Mouse (Mus musculus): ENCODE measurements around the gene Gm5800. TPM values are rescaled to one million over a fixed set of nuclear protein-coding genes. Genes with fewer than 3 reads are reported as not detected.

Gm5800 gene
- total RNA-seq (2014; rRNA removed) = not detected in 2 replicates
- not detected in 2 replicates for polyA plus RNA-seq (2012; rRNA removed)

DNA sequence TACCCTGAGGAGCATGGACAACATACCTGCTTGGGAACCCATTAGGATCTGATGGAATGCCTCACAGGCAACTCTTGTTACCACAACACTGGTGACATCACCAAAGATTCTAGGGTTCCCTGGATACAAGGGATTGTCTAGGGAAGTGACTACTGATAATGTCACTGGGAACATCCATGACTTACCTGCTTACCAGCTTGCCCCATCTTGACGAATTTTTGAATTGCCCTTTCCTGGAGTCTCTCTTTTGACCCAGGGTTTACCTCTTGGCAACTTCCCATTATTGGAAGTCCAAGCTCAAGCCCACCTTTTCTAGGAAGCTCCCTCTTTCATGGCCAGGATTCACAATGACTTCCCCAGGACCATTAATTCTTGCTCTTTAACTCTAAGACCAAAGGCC lies at the start of gene Gm5800:
Gene Gm5800 (minus strand): TSS at position 101 of the 400 bp plus-strand sequence.
- TF ChIP-seq CTCF (IDR thresholded peaks at IDR 0.05; ENCODE audit: low read depth, low read length) (no peak), POLR2A (IDR thresholded peaks at IDR 0.05; ENCODE audit: extremely low read depth, insufficient read depth, low read length) (no peak)
- Histone ChIP-seq H3K27me3 (ENCODE audit: control insufficient read depth, insufficient read depth, low read length) (no peaks in the 10 kb centered on the region), H3K9ac (ENCODE audit: low read depth, low read length) (no peak within 1 kb of the TSS), H3K4me1 (ENCODE audit: control insufficient read depth, insufficient read depth, low read length) (no peaks in the 10 kb centered on the region), H3K36me3 (ENCODE audit: control insufficient read depth, insufficient read depth, low read length) (no peaks in the 10 kb centered on the region), H3K79me2 (ENCODE audit: control insufficient read depth, insufficient read depth, low read length) (no peaks in the 10 kb centered on the region), H3K4me3 (ENCODE audit: insufficient read depth, low read depth, low read length) (no peak within 1 kb of the TSS), H3K27ac (replicated peaks; ENCODE audit: insufficient read depth, low read depth, low read length) (no peak within 1 kb of the TSS)
- no peak for DNase-seq (ENCODE audit: extremely low read depth, low read depth, low spot score)
- 16% methylated on average over 1 of the region's 1 CpGs for WGBS

DNA sequence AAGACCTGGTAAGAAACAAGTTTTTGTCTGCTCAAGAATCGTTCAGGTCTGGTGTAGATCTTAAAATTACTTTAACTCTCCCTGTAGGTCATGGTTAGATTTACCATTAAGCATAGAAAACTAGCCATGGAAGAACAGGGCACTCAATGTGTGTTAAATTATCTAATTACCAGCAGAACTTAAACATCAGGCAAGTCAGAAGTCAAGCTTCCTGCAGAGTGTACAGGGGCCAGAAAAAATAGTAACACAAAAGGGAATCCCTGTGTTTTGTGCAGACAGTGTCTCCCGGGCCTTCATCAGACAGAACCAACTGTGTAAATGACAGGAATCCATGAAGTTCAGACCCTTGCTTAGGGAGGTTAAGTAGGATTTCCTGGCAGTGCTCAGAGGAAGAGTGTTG lies 39.0 kb upstream of the Gm5800 start:
- 73% methylated on average over 2 of the region's 2 CpGs for WGBS
- Histone ChIP-seq H3K27ac (replicated peaks; ENCODE audit: insufficient read depth, low read depth, low read length) (no peak overlapping the region), H3K4me3 (ENCODE audit: insufficient read depth, low read depth, low read length) (no peak overlapping the region), H3K27me3 (ENCODE audit: control insufficient read depth, insufficient read depth, low read length) (no peaks in the 10 kb centered on the region), H3K36me3 (ENCODE audit: control insufficient read depth, insufficient read depth, low read length) (no peaks in the 10 kb centered on the region), H3K4me1 (ENCODE audit: control insufficient read depth, insufficient read depth, low read length) (no peaks in the 10 kb centered on the region), H3K9ac (ENCODE audit: low read depth, low read length) (no peak overlapping the region), H3K79me2 (ENCODE audit: control insufficient read depth, insufficient read depth, low read length) (no peaks in the 10 kb centered on the region)
- TF ChIP-seq CTCF (IDR thresholded peaks at IDR 0.05; ENCODE audit: low read depth, low read length) (no peak), POLR2A (IDR thresholded peaks at IDR 0.05; ENCODE audit: extremely low read depth, insufficient read depth, low read length) (no peak)
- DNase-seq (ENCODE audit: extremely low read depth, low read depth, low spot score) = no peak

DNA sequence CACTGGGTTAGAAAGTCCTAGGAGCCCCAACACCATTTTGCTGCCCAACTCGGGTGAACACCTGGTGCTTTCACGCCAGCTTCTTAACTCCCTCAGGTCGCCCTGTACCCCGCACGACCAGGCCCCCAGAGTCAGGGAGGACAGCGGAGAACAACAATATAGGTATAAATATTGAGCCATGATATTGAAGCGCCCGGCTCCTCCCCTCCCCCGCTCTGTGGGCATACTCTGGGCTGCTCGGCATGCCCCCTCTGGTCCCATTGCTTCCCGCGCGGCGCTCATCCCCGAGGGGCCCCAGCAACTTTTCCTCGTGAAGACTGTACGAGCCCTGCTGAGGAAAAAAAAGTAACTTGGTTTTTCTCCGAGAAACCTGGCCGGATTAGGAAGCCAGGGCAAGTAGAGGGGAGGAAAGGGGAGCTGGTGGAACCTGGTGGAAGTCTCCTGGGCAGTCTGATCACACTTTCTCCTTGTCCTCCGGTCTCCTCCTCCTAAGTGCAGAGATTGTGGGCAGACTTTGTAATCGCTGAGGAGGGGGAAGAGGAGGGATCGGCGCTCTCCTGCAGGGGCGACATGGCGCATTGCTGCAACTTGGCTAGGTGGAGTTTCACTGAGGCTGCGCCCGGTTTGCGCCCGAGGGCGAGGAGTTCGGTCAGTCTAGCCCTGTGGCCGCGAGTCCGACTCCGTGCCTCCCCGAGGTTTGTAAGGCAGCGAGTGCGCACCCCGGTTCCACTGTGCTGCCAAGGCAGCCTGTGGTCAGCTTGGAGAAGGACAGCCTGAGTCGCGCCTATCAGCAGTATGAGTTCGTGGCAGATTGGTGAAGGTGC lies 23.6 kb upstream of the Gm5800 start:
- no peak overlapping the region for H3K27ac ChIP-seq (replicated peaks; ENCODE audit: insufficient read depth, low read depth, low read length)
- TF ChIP-seq CTCF (IDR thresholded peaks at IDR 0.05; ENCODE audit: low read depth, low read length) (no peak), POLR2A (IDR thresholded peaks at IDR 0.05; ENCODE audit: extremely low read depth, insufficient read depth, low read length) (no peak)
- no peak overlapping the region for H3K4me3 ChIP-seq (ENCODE audit: insufficient read depth, low read depth, low read length)
- no peaks in the 10 kb centered on the region for H3K4me1 ChIP-seq (ENCODE audit: control insufficient read depth, insufficient read depth, low read length)
- peaks cover 19% of the 10 kb centered on the region; the same call in 1 of the 2 replicates for H3K27me3 ChIP-seq (ENCODE audit: control insufficient read depth, insufficient read depth, low read length)
- H3K79me2 ChIP-seq (ENCODE audit: control insufficient read depth, insufficient read depth, low read length) = no peaks in the 10 kb centered on the region
- WGBS = 2% methylated on average over 42 of the region's 42 CpGs
- no peak for DNase-seq (ENCODE audit: extremely low read depth, low read depth, low spot score)
- no peak overlapping the region for H3K9ac ChIP-seq (ENCODE audit: low read depth, low read length)
- H3K36me3 ChIP-seq (ENCODE audit: control insufficient read depth, insufficient read depth, low read length) = no peaks in the 10 kb centered on the region

DNA sequence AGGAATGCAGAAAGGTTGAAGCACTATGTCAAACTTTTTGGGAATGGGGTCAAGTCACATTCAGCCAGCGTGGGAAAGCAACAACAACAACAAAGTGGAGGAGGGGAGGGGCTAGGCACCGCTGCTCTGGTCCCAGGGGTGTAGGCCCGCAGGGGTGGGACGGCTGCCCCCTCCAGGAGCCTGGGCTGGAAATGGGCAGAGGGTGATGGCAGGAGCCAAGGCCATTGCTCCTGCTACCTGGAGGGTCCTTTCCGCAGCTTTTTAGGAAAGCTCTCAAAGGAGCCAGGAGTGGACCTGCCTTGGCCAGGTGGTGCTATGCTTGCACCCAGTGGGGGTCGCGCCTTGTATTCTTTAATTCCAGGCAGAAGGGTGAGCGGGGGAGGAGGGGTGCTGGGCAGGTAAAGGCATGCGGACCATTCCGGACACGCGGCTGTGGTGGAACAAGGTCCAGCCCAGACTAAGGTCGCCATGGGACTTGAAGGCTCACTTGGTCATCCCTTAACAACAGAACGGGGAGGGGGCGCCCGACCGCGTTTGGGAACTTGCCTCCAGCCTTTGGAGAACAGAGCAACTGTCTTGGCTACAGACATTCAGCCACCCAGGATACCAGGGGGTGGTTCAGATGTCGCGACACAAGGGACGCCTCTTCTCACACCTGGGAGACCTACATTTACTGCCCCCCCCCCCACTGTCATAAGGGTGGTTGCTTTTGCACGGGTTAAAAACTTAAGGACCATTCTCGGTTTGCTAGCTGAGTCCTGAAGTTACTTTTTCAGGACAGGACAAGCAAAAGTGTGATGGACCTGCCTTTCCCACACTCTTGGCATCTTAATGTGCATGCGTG lies 22.4 kb upstream of the Gm5800 start:
- DNase-seq (ENCODE audit: extremely low read depth, low read depth, low spot score) = no peak
- no peak overlapping the region for H3K27ac ChIP-seq (replicated peaks; ENCODE audit: insufficient read depth, low read depth, low read length)
- H3K27me3 ChIP-seq (ENCODE audit: control insufficient read depth, insufficient read depth, low read length) = peaks cover 19% of the 10 kb centered on the region; the same call in 1 of the 2 replicates
- H3K4me1 ChIP-seq (ENCODE audit: control insufficient read depth, insufficient read depth, low read length) = no peaks in the 10 kb centered on the region
- no peak overlapping the region for H3K4me3 ChIP-seq (ENCODE audit: insufficient read depth, low read depth, low read length)
- WGBS = 3% methylated on average over 24 of the region's 24 CpGs
- no peak for TF ChIP-seq CTCF (IDR thresholded peaks at IDR 0.05; ENCODE audit: low read depth, low read length)
- TF ChIP-seq POLR2A (IDR thresholded peaks at IDR 0.05; ENCODE audit: extremely low read depth, insufficient read depth, low read length) = no peak
- no peaks in the 10 kb centered on the region for H3K36me3 ChIP-seq (ENCODE audit: control insufficient read depth, insufficient read depth, low read length)
- H3K79me2 ChIP-seq (ENCODE audit: control insufficient read depth, insufficient read depth, low read length) = no peaks in the 10 kb centered on the region
- H3K9ac ChIP-seq (ENCODE audit: low read depth, low read length) = no peak overlapping the region

DNA sequence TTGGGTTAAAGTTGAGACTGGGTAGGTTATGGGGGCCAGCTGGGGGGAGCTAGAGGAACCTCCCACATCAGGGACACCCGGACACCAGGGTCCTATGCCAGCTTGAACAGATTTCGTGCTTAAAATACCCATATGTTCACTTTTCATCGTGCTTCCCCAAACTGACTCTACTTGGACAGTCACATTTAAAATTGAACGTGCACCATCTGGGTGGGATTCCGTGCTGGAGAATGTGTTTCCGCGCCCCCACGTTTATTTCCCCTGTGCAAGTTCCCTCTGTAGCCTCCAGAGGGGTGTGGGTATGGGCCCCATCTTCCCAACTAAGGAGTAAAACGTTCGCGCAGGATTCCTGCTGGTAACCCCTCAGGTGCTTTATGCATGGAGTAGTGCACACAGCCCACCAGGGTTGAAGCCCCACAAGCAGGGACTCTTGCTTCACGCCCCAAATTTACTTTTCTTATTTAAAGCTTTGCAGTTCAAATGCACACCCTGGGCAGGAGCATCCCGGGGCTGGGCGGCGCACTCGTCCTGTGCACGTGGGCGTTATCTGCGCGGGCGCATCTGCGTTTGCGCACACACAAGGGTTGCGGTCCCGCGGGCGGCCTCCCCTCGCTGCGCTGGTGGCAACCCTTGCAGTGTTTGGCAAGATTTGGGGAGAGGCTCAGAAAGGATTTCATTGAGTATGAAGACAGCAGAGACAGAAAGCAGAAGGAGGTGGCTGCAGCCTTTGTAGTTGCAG lies 21.6 kb upstream of the Gm5800 start:
- Histone ChIP-seq H3K4me3 (ENCODE audit: insufficient read depth, low read depth, low read length) (no peak overlapping the region), H3K27ac (replicated peaks; ENCODE audit: insufficient read depth, low read depth, low read length) (no peak overlapping the region), H3K9ac (ENCODE audit: low read depth, low read length) (no peak overlapping the region), H3K27me3 (ENCODE audit: control insufficient read depth, insufficient read depth, low read length) (peaks cover 19% of the 10 kb centered on the region; the same call in 1 of the 2 replicates), H3K36me3 (ENCODE audit: control insufficient read depth, insufficient read depth, low read length) (no peaks in the 10 kb centered on the region), H3K79me2 (ENCODE audit: control insufficient read depth, insufficient read depth, low read length) (no peaks in the 10 kb centered on the region), H3K4me1 (ENCODE audit: control insufficient read depth, insufficient read depth, low read length) (no peaks in the 10 kb centered on the region)
- 5% methylated on average over 29 of the region's 29 CpGs for WGBS
- no peak for TF ChIP-seq CTCF (IDR thresholded peaks at IDR 0.05; ENCODE audit: low read depth, low read length)
- TF ChIP-seq POLR2A (IDR thresholded peaks at IDR 0.05; ENCODE audit: extremely low read depth, insufficient read depth, low read length) = no peak
- no peak for DNase-seq (ENCODE audit: extremely low read depth, low read depth, low spot score)

All from liver, adult 2 months (tissue).